Mouse (Mus musculus) lung, postnatal 4 days (tissue): ENCODE measurements around the gene Hist1h2bb.
"Not testable (repeated sequence)": the region's sequence is repeated elsewhere in the genome, so short reads cannot be mapped to it uniquely, and the experiment has no call there.

Source experiments
- DNase-seq, 2 experiments: peaks; one replicate each; pipeline ENCODE4 v3.0.0; 2021

Gene Hist1h2bb

DNA sequence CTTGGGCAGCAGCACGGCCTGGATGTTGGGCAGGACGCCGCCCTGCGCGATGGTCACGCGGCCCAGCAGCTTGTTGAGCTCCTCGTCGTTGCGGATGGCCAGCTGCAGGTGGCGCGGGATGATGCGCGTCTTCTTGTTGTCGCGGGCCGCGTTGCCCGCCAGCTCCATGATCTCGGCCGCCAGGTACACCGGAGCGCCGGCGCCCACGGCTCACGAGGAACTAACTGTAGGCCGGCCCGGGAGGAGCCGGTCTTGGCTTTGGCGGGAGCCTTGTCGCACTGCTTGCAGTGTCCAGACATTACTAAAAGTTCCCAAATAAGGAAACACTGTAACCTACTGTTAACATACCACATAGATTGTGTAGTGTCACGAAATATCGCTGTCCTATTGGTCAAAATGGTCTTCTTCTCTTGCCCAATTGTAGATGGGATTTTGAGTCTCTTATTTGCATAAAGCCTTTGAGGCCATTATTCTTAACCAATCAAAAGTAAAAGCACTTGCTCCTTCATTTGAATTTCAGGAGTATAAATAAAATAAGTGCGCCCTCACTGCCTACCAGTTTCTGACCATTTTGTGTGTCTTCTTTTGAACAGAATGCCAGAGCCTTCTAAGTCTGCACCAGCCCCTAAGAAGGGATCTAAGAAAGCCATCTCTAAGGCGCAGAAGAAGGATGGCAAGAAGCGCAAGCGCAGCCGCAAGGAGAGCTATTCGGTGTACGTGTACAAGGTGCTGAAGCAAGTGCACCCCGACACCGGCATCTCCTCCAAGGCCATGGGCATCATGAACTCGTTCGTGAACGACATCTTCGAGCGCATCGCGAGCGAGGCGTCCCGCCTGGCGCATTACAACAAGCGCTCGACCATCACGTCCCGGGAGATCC, at the start of gene Hist1h2bb:
TSS of gene Hist1h2bb (plus strand) at position 534 of the 880 bp plus-strand sequence.
- peak; percentile 83 to 84 for DNase-seq

GRCm38 (mm10) chr13:23697491-23698299, 48.8 kb upstream of the Hist1h2bb start:
- DNase-seq = peak; percentile 68 to 82

DNA sequence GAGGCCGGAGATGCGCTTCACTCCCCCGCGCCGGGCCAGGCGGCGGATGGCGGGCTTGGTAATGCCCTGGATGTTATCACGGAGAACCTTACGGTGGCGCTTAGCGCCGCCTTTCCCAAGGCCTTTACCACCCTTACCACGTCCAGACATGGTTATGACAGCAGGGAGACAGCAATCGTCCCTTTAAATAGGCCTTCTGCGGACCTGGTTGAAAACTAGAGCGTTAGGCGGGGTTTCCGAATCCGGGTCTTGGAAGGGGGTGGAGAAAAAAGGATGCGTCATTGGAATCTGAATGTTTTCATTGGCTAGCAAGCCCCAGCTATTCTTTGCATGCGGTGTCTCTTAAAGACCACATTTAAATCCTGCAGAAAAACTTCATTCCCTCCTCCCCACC, 48.2 kb upstream of the Hist1h2bb start, which contains the start of gene Hist1h4c:
TSS of gene Hist1h4c (minus strand) at position 155 of the 394 bp plus-strand sequence.
- DNase-seq = peak; percentile 96 to 100

DNA sequence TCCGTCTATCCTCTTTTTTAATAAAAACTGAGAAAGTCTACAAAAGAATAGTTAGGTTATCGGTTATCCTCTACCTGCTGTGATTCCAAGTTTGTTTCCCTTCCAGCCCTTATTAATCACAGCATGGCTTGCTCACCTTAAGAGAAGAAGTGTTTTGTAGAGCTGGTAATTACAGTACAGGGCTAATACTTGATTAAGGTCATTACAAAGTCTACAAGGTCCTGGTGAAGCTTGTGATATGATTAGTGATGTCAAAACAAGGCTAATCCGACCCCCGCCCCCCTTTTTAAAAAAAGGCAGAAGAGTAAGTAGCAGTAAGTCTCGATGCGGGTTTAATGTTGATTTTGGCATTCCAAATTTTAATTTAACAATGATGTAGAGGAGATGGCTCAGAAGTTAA, 47.5 kb upstream of the Hist1h2bb start:
- peak in 1 of 2 experiments; percentile 2 for DNase-seq

DNA sequence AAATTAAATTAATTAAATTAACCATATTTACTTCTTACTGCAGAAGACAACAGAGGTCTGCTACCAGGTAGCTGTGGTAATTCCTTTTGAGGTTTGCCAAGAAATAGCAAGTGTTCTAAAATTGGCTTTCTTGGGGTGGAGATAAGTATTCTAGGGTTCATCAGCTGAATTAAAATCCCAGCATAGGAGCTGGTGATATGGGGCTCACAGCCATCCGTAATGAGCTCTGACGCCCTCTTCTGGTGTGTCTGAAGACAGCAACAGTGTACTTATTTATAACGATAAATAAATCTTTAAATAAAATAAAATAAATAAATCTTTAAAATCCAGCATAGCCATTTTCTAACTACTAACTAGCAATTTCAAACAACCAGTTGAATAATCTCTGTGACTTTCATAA, 46.8 kb upstream of the Hist1h2bb start:
- no peak for DNase-seq

- DNase-seq = peak; percentile 56 to 82
Observed at GRCm38 (mm10) chr13:23700786-23701520, 45.6 kb upstream of the Hist1h2bb start.

DNA sequence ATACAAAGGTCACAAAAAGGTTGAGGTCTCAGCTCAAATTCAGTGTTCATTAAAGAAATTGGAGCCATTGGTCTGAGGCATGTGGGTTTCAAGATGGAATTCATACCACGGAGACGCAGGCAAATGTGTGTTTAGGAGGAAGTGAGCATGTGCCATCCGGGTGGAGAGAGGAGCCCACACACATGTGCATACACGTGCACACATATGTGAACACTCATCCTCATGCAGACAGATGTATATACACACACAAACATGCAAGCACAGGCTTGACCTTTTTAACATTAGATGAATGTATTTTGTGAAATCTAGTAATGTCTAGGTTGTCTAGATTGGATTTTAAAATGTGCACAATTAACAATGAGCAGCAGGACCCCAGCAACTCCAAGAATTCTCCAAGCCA, 44.3 kb upstream of the Hist1h2bb start:
- no peak for DNase-seq

GRCm38 (mm10) chr13:23702801-23703200, 43.7 kb upstream of the Hist1h2bb start:
- peak in 1 of 2 experiments; percentile 4 for DNase-seq

GRCm38 (mm10) chr13:23705751-23706356, 40.7 kb upstream of the Hist1h2bb start:
- peak in 1 of 2 experiments; percentile 16 for DNase-seq

DNA sequence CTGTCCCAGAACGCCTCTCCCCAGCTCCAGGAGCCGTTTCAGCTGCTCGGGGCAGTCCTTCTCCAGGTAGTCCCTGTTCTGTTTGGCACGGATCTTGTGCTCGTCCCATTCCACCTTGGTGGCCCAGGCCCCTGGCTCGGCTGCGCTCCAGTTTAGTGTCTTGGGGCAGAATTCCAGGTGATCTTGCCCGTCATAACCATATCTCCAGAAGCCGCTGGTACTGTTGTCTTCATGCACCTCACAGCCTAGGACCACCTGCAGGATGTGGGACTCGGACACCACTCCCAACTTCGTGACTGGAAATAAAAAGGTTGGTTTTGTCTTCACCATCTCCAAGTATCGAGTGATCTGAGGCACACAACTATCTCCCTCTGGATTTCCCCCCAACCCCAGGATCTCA, 39.8 kb upstream of the Hist1h2bb start:
- DNase-seq = peak in 1 of 2 experiments; percentile 2

DNA sequence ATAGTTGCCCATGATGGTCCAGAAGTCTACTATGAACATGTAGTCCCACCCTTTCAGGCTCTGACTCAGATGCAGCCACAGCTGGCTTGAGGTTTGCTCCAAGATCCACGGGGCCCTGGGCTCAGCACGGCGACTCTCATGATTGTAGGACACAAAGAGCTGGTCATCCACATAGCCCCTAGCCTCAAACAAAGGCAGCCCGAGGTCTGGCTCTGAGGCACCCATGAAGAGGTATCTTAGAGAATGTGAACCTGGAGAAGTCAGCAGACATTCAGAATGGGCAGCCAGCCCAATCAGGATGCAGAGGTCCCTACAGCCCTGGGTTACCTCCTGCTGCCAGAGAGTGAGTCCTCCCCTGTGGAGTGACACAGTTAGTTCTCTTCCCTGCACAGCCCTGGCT, 38.5 kb upstream of the Hist1h2bb start:
- DNase-seq = no peak

- DNase-seq = no peak
Observed at GRCm38 (mm10) chr13:23708654-23709053, 37.9 kb upstream of the Hist1h2bb start.

DNA sequence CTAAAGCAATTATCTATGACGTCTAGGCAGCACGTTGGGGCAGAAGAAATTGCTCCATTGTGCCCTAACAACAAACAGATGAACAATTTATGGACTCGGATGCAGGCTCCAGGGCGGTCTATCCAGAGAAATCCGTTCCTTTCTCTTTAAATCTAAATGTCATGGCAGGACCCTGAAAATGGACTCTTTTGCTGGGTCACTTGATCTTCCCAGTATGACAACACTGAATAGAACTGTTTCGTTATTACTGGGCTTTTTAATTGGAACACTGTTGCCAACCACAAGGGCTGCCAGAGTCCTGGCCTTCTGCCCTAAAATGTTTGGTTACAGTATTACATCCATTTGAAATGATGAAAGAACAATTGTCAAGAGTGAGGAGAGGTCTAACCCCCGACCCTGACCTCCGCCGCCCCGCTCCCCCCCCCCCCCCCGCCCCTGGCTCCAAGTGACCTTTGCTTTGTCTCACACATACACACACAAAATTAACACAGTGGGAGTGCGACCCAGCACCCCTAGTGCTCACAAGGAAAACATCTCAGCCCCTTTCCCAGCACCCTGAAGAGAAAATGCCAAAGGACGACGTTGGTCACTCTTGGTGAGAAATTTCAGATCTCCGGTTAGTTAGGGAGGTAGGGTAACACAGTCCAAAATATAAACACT, 36.7 kb upstream of the Hist1h2bb start:
- DNase-seq = no peak

- DNase-seq = peak; percentile 65 to 69
Observed at GRCm38 (mm10) chr13:23710374-23711089, 36.0 kb upstream of the Hist1h2bb start, which contains the start of gene Hfe. Hfe (minus strand) TSS chr13:23710854.

GRCm38 (mm10) chr13:23716261-23717042, 30.1 kb upstream of the Hist1h2bb start:
- DNase-seq = no peak

GRCm38 (mm10) chr13:23717176-23717575, 29.4 kb upstream of the Hist1h2bb start:
- no peak for DNase-seq

DNA sequence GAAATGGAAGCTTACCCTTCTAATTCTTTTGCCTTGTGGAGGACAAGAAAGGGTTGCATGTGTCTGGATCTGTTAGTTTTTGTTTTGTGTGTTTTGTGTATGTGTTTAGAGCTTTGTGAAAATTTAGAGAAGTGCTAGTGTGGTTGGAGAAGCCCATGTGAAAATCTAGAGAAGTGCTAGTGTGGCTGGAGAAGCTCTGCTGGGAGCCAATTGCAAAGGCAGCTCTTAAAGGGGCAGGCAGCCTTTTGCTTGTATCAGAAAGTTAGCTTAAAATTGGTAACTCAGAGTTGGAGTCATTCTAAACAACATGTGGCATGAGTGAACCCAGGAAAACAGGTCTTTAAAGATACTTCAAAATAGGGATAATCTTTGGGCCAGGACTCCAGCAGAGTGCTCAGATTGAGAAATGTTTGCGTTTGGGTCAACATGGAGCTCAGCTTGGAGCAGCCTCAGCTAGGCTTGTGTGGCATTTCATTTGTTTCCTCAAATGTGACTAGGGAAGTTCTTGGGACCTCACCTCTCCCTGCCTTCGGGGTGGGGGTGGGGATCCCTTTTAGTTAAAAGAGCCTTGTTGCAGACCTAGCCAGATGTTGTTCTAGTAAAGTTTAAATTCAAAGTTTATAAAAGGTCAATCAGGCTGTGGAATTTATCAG, 28.8 kb upstream of the Hist1h2bb start:
- not testable (repeated sequence) for DNase-seq

DNA sequence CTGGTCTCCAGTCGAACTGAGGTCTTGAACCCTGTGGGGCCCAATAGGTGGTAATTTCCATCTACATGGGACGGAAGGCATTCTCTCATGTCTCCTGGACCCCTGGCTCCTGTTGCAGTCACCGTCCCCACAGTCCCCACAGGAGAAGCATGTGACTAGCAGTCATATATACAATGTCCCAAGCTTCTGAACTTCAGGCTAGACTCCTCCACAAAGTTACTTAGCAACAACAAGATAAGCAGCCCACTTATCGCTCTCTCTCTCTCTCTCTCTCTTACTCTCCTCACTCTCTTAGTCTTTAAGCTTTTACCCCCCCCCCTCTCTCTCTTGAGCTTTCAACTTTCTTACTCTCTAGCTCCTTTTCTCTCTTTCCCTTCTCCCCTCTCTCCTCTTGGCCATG, 22.3 kb upstream of the Hist1h2bb start:
- DNase-seq = no peak

DNA sequence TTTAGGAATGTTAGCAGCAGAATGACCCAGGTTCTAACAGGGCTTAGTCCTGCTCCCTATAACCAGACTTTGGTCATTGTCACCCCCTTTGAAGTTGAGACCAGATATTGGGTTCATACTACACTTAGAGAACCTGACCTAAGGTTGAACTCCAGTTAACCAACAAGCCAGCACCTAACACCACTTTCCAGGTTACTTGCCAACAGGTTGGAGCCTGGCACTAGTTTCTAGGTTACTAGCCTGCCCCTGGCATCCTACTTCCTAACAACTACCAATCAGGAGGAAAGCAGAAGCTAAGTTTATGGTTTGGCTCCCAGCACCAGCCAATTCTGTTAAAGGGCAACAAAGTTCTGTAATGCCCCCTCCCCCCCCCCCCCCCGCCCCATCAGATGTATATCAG, 21.3 kb upstream of the Hist1h2bb start:
- no peak for DNase-seq
